Mouse (Mus musculus) kidney, adult 18-20 months (tissue): ENCODE measurements around the gene Olfr1215.
"Not testable (repeated sequence)": the region's sequence is repeated elsewhere in the genome, so short reads cannot be mapped to it uniquely, and the experiment has no call there.

Source experiments
- DNase-seq: peaks from one replicate; pipeline ENCODE4 v3.0.0; 2021

Gene Olfr1215

GRCm38 (mm10) chr2:89006873-89007272 lies at the start of gene Olfr1215:
TSS of gene Olfr1215 (minus strand) at chr2:89006973.
- no peak for DNase-seq

- no peak for DNase-seq
Observed at GRCm38 (mm10) chr2:89031965-89032364, 25.2 kb upstream of the Olfr1215 start, which contains the start of gene Olfr1217. TSS of gene Olfr1217 (minus strand) at chr2:89032065.

DNA sequence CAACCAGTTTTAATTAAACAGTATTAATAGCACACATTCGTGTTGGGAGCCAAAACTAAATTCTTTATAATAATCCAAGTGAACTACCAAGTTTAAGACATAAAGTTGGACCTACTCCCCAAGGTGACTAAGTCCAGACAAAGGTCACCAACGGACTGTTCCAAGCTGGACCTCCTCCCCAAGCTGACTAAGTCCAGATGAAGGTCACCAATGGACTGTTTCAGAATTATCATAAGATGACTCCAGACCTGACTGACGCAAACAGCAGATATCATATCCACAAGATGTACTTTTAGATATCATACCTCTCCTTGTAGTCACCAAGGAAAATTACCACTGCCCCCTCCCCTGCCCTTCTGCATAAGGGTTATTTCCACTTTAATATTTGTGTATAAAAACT lies 14.7 kb upstream of the Olfr1215 start:
- not testable (repeated sequence) for DNase-seq

DNA sequence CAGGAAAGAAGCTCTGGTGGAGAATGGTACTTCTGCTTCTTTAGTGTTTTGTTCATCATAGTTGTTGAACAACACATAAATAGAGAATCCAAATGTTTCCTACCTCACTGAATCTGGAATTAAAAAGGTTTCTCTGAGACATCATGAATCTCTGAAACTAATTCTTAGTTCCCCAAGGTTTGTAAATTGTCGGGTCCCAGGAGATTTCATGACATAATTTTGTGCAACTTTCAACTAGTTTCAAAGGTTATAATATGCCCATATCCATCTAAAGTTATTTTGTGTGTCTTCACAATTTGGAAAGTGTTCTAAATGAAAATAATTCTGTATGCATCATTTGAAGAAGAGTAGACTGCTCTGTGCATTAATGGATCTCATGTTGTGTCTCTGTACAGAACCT lies 11.5 kb upstream of the Olfr1215 start, which contains the start of gene Olfr1216:
TSS of gene Olfr1216 (minus strand) at position 101 of the 400 bp plus-strand sequence.
- DNase-seq = no peak

DNA sequence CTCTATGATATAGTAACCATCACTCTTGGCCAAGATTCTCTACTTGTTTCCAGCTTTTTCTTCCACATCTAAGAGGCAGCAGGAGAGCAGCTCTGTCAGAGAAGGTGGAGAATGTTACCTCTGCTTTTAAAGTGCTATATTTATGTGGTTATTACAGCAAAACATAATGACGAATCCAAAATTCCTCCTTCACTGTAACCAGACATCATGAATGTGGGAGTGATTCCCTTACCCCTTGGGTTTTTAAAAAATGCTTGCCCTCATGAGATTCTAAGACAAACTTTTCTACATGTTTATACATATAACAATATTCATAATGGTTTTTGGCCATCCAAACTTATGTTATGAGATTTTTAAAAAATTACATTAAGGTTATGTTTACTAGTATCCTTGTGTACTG lies 14.2 kb downstream of the Olfr1215 start, which contains the start of gene Olfr1214:
TSS of gene Olfr1214 (minus strand) at position 101 of the 400 bp plus-strand sequence.
- DNase-seq = no peak

DNA sequence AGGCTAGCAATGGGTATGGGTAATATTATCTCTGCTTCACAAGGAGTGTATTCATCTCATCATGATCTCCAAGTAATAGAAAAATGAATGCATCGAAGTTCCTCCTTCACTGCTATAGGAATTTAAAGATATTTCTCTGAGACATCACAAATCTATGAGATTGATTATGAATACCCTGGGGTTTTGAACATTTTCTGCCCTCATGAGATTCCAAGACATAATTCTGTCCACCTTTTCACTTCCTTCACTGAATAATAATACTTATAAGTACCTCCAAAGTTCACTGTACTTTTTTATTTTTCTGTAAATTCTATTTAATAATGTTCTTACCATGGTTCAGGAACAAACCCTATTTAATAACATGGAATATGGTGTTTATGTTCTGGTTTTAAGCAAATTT lies 26.6 kb downstream of the Olfr1215 start, which contains the start of gene Gm13762:
TSS of gene Gm13762 (minus strand) at position 101 of the 400 bp plus-strand sequence.
- DNase-seq = no peak

- no peak for DNase-seq
Observed at GRCm38 (mm10) chr2:88953669-88954068, 53.1 kb downstream of the Olfr1215 start, which contains the start of gene Olfr1212. TSS of gene Olfr1212 (plus strand) at chr2:88953969.
